Mouse (Mus musculus) stomach, embryonic 14.5 days (tissue): ENCODE measurements around the gene Tmem11. TPM values are rescaled to one million over a fixed set of nuclear protein-coding genes. Genes with fewer than 3 reads are reported as not detected.
A peak's percentile ranks its signal among the peaks of the same experiment; 100 is the strongest.

ENCODE experiments used
- ATAC-seq: fragments of 200-750 bp; cut with Nextera tagmentation; 2 replicates; pipeline ENCODE4 v1.8.0; 2017; ENCODE audit warnings: low read depth, moderate TSS enrichment; ENCODE audit not compliant: insufficient number of reproducible peaks, insufficient read depth, low FRiP score
- H3K27ac ChIP-seq: fragments of 300-500 bp; sonication (generic); 2 replicates; pipeline ENCODE4 v1.5.1; 2014; ENCODE audit warnings: mild to moderate bottlenecking, low read length, moderate library complexity, mixed read lengths
- H3K27me3 ChIP-seq: fragments of 300-500 bp; sonication (generic); 2 replicates; pipeline ENCODE4 v1.6.1; 2014; ENCODE audit warnings: low read length, control low read depth, mixed read lengths; ENCODE audit not compliant: control insufficient read depth, insufficient read depth
- H3K36me3 ChIP-seq: fragments of 300-500 bp; sonication (generic); 2 replicates; pipeline ENCODE4 v1.6.1; 2014; ENCODE audit warnings: mild to moderate bottlenecking, control low read depth, low read length, moderate library complexity, mixed read lengths; ENCODE audit not compliant: control insufficient read depth, insufficient read depth
- H3K4me1 ChIP-seq: fragments of 300-500 bp; sonication (generic); 2 replicates; pipeline ENCODE4 v1.6.1; 2014; ENCODE audit warnings: low read length, control low read depth, mixed read lengths; ENCODE audit not compliant: control insufficient read depth, insufficient read depth
- H3K4me2 ChIP-seq: fragments of 300-500 bp; sonication (generic); replicated peaks from 2 replicates; pipeline ENCODE4 v1.6.1; 2014; ENCODE audit warnings: low read depth, low read length, control low read depth
- H3K4me3 ChIP-seq: fragments of 300-500 bp; sonication (generic); 2 replicates; pipeline ENCODE4 v1.5.1; 2014; ENCODE audit warnings: low read depth, low read length, control low read depth
- H3K9ac ChIP-seq: fragments of 300-500 bp; sonication (generic); replicated peaks from 2 replicates; pipeline ENCODE4 v1.6.1; 2014; ENCODE audit warnings: low read depth, mild to moderate bottlenecking, control low read depth, low read length, moderate library complexity, mixed read lengths
- H3K9me3 ChIP-seq: fragments of 300-500 bp; sonication (generic); 2 replicates; pipeline ENCODE4 v1.6.1; 2016; ENCODE audit warnings: low read depth, low read length, control low read depth; ENCODE audit not compliant: control insufficient read depth
- WGBS: fragments of 180-500 bp; shearing (Covaris S2); extraction: QIAGEN DNeasy Blood & Tissue Kit; methylation state at CpG from one replicate; pipeline ENCODE4 v1.1.7; 2014; 5-methylcytosine and 5-hydroxymethylcytosine counted together
- polyA plus RNA-seq: library from polyadenylated mRNA; unstranded; fragments of >200 nt; fragmentation: Nextera tagmentation; extraction: Ambion mirVana; gene quantifications from 2 replicates; pipeline ENCODE4 v1.2.1, GENCODE M21; 2014

Tmem11 gene
- polyA plus RNA-seq, 1 experiment from 2014 or later: 74.9 TPM

DNA sequence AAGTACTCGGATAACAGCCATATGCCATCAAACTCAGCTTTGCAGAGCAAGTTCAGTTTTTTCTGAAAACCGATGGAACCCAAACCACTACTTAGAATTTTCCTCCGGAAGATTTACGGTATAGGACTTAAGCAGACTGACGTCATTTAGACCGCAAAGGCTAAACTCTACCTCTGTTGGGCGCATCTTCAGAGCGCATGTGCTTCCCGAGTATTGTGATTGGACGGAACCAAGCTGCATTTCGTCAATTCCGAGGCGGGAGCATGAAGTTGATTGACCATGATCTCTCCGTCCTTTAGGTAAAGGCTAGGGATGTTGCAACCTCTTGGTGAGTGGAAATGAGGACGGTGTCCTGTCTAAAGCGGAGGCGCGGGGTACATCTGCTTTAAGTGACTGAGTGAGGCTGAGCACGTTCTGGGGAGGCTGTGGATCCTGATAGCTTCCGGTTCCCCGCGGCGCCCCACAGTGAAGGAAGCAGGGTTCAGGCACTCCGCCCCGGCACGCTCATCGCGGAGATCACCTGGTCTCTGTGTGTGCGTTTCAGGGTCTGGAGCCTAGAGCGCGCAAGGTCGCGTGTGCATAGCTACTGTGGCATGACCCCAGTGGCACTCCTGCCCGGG is 48.5 kb downstream of the Tmem11 start, which contains the start of gene Dhrs7b:
Gene Dhrs7b (plus strand): TSS at position 199 of the 620 bp plus-strand sequence.
- Histone ChIP-seq H3K9ac (peak within 1 kb of the TSS; percentile 57), H3K36me3 (no peaks in the 10 kb centered on the region), H3K27me3 (no peaks in the 10 kb centered on the region), H3K4me1 (peaks cover 5% of the 10 kb centered on the region; the same call in 1 of the 2 replicates), H3K27ac (peak within 1 kb of the TSS; percentile 79), H3K9me3 (no peaks in the 10 kb centered on the region), H3K4me3 (peak within 1 kb of the TSS; percentile 59), H3K4me2 (peak within 1 kb of the TSS; percentile 54)
- peak; percentile 94 for ATAC-seq
- under 1% methylated on average over 34 of the region's 34 CpGs for WGBS

DNA sequence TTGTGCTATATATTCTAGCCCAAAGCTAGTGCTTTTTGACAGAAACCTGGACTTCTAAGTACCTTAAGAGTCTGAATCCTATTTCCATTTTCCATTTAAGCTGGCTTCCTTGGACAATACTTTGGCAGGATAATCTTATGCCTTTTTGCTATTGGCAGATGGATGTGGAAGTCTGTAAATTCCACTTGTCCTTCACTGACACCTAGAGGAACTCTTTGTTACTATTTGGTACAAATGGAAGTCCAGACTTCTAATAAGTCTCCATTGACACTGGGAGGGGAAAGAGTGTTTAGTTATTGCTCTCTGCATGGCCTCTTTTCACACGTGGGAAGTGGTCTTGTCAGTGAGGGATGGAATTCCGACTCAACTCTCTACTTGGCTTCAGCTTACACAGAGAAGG is 50.2 kb downstream of the Tmem11 start:
- Histone ChIP-seq H3K27ac (no peak overlapping the region), H3K36me3 (no peaks in the 10 kb centered on the region), H3K9ac (no peak overlapping the region), H3K4me1 (peaks cover 5% of the 10 kb centered on the region; the same call in 1 of the 2 replicates), H3K4me3 (no peak overlapping the region), H3K4me2 (no peak overlapping the region), H3K9me3 (no peaks in the 10 kb centered on the region), H3K27me3 (no peaks in the 10 kb centered on the region)
- no peak for ATAC-seq
- 25% methylated on average over 2 of the region's 2 CpGs for WGBS

- H3K4me2 ChIP-seq: no peak overlapping the region
- no peaks in the 10 kb centered on the region for H3K27me3 ChIP-seq
- H3K4me3 ChIP-seq: no peak overlapping the region
- no peak overlapping the region for H3K9ac ChIP-seq
- ATAC-seq: no peak
- no peaks in the 10 kb centered on the region for H3K9me3 ChIP-seq
- H3K4me1 ChIP-seq: peaks cover 5% of the 10 kb centered on the region; the same call in 1 of the 2 replicates
- WGBS: 66% methylated on average over 4 of the region's 4 CpGs
- no peaks in the 10 kb centered on the region for H3K36me3 ChIP-seq
- no peak overlapping the region for H3K27ac ChIP-seq
Observed at GRCm38 (mm10) chr11:60827241-60827945, 51.7 kb downstream of the Tmem11 start.

GRCm38 (mm10) chr11:60826700-60827099 is 52.4 kb downstream of the Tmem11 start:
- H3K4me2 ChIP-seq: no peak overlapping the region
- 55% methylated on average over 1 of the region's 1 CpGs for WGBS
- peaks cover 5% of the 10 kb centered on the region; the same call in 1 of the 2 replicates for H3K4me1 ChIP-seq
- H3K9ac ChIP-seq: no peak overlapping the region
- no peak for ATAC-seq
- H3K27me3 ChIP-seq: no peaks in the 10 kb centered on the region
- H3K27ac ChIP-seq: no peak overlapping the region
- H3K4me3 ChIP-seq: no peak overlapping the region
- no peaks in the 10 kb centered on the region for H3K9me3 ChIP-seq
- no peaks in the 10 kb centered on the region for H3K36me3 ChIP-seq

DNA sequence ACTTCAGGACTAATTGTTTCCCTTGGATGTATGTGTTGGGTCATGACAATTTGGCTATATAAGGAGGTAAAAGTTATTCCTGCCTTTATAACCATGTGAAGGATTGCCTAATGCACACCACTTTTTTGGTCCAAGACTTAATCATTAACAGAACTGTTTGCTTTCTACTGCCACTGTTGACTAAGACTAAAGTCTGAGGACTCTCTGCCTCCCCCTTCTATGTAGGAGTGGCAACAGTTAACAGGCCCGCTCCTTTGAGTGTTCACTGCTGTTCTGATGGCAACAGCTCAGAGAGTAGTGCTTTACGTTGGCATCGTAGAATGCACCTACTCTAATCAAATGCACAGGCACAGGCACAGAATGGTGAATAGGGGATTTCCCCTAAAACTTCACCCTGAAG is 53.9 kb downstream of the Tmem11 start:
- ATAC-seq: peak; percentile 91
- H3K36me3 ChIP-seq: no peaks in the 10 kb centered on the region
- no peaks in the 10 kb centered on the region for H3K9me3 ChIP-seq
- peak overlapping the region; percentile 23; the same call in 1 of the 2 replicates for H3K27ac ChIP-seq
- 64% methylated on average over 3 of the region's 3 CpGs for WGBS
- H3K4me1 ChIP-seq: no peaks in the 10 kb centered on the region
- no peak overlapping the region for H3K9ac ChIP-seq
- no peak overlapping the region for H3K4me2 ChIP-seq
- H3K4me3 ChIP-seq: no peak overlapping the region
- H3K27me3 ChIP-seq: no peaks in the 10 kb centered on the region

- no peak overlapping the region for H3K4me2 ChIP-seq
- H3K4me1 ChIP-seq: no peaks in the 10 kb centered on the region
- no peak overlapping the region for H3K27ac ChIP-seq
- 68% methylated on average over 2 of the region's 2 CpGs for WGBS
- H3K4me3 ChIP-seq: no peak overlapping the region
- ATAC-seq: no peak
- H3K27me3 ChIP-seq: no peaks in the 10 kb centered on the region
- no peaks in the 10 kb centered on the region for H3K9me3 ChIP-seq
- no peak overlapping the region for H3K9ac ChIP-seq
- H3K36me3 ChIP-seq: no peaks in the 10 kb centered on the region
Observed at GRCm38 (mm10) chr11:60823771-60824170, 55.3 kb downstream of the Tmem11 start.

DNA sequence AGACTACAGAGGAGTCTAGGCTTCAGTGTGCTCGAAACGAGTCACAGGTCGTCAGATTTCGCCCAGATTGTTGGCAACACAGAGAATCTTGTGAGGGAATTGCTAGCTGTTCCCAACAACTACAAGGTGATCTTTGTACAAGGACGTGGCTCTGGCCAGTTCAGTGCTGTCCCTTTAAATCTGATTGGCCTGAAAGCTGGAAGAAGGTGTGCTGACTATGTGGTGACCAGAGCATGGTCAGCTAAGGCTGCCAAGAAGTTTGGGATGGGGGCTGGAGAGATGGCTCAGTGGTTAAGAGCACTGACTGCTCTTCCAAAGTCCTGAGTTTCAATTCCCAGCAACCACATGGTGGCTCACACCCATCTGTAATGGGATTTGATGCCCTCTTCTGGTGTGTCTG is 62.7 kb downstream of the Tmem11 start:
- Histone ChIP-seq H3K4me3 (no peak overlapping the region), H3K36me3 (no peaks in the 10 kb centered on the region), H3K27ac (no peak overlapping the region), H3K27me3 (no peaks in the 10 kb centered on the region), H3K4me1 (no peaks in the 10 kb centered on the region), H3K4me2 (no peak overlapping the region), H3K9me3 (no peaks in the 10 kb centered on the region), H3K9ac (no peak overlapping the region)
- 64% methylated on average over 5 of the region's 5 CpGs for WGBS
- ATAC-seq: no peak
